Comparison of ENCODE assay signal across 8 mouse cellular contexts in the genomic region with DNA sequence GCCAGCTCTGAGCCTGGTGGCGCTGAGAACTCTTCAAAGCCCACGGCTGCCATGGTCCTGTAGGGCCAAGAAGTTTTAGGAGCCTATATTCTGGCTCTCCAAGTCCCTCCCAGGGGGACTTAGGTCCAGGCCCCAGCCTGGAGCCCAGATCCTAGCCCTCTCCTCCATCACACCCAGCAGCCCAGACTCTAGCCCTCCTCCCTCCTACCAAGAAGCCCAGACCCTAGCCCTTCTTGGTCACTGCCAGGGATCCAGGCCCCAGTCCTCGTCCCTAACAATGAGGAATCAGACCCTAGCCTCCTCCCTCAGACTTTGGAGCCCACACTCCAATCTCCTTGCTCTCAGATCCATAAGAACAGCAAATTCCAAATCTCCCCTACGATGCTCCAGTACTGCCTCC. TPM values are rescaled to one million over a fixed set of nuclear protein-coding genes. Genes with fewer than 3 reads are reported as not detected.
DNase-seq lines count a peak whose midpoint lies in the region; ATAC-seq and TF ChIP-seq lines count a peak whose summit lies in the region.

No protein-coding gene starts in this region.

- ATAC-seq in liver, embryonic 11.5 days (replicated peaks; ENCODE audit: low FRiP score) = peak; percentile 41
- 0 out of 2 replicates have a peak, but pooled peaks have one; percentile 16 for ATAC-seq in stomach, postnatal 0 days (ENCODE audit: low FRiP score, low TSS enrichment)

- H3K4me2 ChIP-seq in liver, embryonic 11.5 days = peak overlapping the region; percentile 87
- peak overlapping the region; percentile 92 for H3K4me2 ChIP-seq in stomach, postnatal 0 days (replicated peaks; ENCODE audit: low read depth)

- H3K4me1 ChIP-seq in liver, embryonic 11.5 days (replicated peaks; ENCODE audit: control insufficient read depth, insufficient read depth, low read length) = peaks cover 15% of the 10 kb centered on the region
- H3K4me1 ChIP-seq in stomach, postnatal 0 days (replicated peaks; ENCODE audit: control insufficient read depth, insufficient read depth) = peaks cover 8% of the 10 kb centered on the region

- H3K9me3 ChIP-seq in liver, embryonic 11.5 days (ENCODE audit: control insufficient read depth, low read length) = no peaks in the 10 kb centered on the region
- H3K9me3 ChIP-seq in stomach, postnatal 0 days (ENCODE audit: control insufficient read depth, low read length) = no peaks in the 10 kb centered on the region

- no peaks in the 10 kb centered on the region for H3K27me3 ChIP-seq in liver, embryonic 11.5 days (replicated peaks; ENCODE audit: control insufficient read depth, insufficient read depth, low read length)
- H3K27me3 ChIP-seq in stomach, postnatal 0 days (ENCODE audit: control insufficient read depth, insufficient read depth, low read length) = no peaks in the 10 kb centered on the region

- no peak for TF ChIP-seq CTCF in stomach, postnatal 0 days (IDR thresholded peaks at IDR 0.05; ENCODE audit: low read depth)

- no peak for TF ChIP-seq EP300 in stomach, postnatal 0 days (optimal IDR thresholded peaks at IDR 0.05)

- peaks cover 10% of the 10 kb centered on the region for H3K36me3 ChIP-seq in liver, embryonic 11.5 days (ENCODE audit: control insufficient read depth, insufficient read depth, low read length)
- H3K36me3 ChIP-seq in stomach, postnatal 0 days (ENCODE audit: control insufficient read depth, insufficient read depth, low read length) = peaks cover 9% of the 10 kb centered on the region

- peak; percentile 60 for DNase-seq in cerebellum, adult 9-10 months
- no peak for DNase-seq in cerebellum, postnatal 4 days (ENCODE audit: low spot score in 2 of 2)
- DNase-seq in thymus, postnatal 4 days = peak; percentile 21
- no peak for DNase-seq in thymus, postnatal 0 days (ENCODE audit: low spot score)
- DNase-seq in liver, embryonic 11.5 days (ENCODE audit: low spot score) = no peak
- DNase-seq in stomach, postnatal 0 days (ENCODE audit: low spot score) = no peak
- no peak for DNase-seq in kidney, postnatal 4 days
- DNase-seq in layer of hippocampus, adult 18-20 months (ENCODE audit: low spot score in 2 of 2) = no peak

- H3K9ac ChIP-seq in liver, embryonic 11.5 days (ENCODE audit: low read depth, low read length) = peak overlapping the region; percentile 72
- H3K9ac ChIP-seq in stomach, postnatal 0 days (ENCODE audit: low read length) = peak overlapping the region; percentile 66

- no peak overlapping the region for H3K27ac ChIP-seq in liver, embryonic 11.5 days (ENCODE audit: low read depth, low read length)
- H3K27ac ChIP-seq in stomach, postnatal 0 days (replicated peaks) = no peak overlapping the region; the same call in 1 of the 2 replicates

- peak overlapping the region; percentile 72 for H3K4me3 ChIP-seq in liver, embryonic 11.5 days (ENCODE audit: low read depth, low read length)
- peak overlapping the region; percentile 56 for H3K4me3 ChIP-seq in stomach, postnatal 0 days (ENCODE audit: low read depth, low read length)

- 32% methylated on average over 4 of the region's 4 CpGs for WGBS in liver, embryonic 11.5 days
- whole genome bisulfite sequencing in stomach, postnatal 0 days = 28% methylated on average over 4 of the region's 4 CpGs

RNA-seq across cellular contexts. Expression of a gene that starts 0.7 kb away (rescaled TPM):
- 20.8 and 28.9 TPM in 2 replicates for polyA plus RNA-seq in thymus, postnatal 0 days (2015; fragmentation: Nextera tagmentation; extraction: Ambion mirVana)
- 21.5 and 24.1 TPM in 2 replicates for polyA plus RNA-seq in liver, embryonic 11.5 days (2014; fragmentation: Nextera tagmentation; extraction: Ambion mirVana)
- 14.6 and 17.7 TPM in 2 replicates for polyA plus RNA-seq in stomach, postnatal 0 days (2015; fragmentation: Nextera tagmentation; extraction: Ambion mirVana)
- total RNA-seq in layer of hippocampus, adult 18-20 months (2021) = 10 to 100 TPM; 39.2 to 44.2 TPM

RNA-seq across cellular contexts. Expression of a gene that starts 0.8 kb away (rescaled TPM):
- polyA plus RNA-seq in thymus, postnatal 0 days (2015; fragmentation: Nextera tagmentation; extraction: Ambion mirVana) = 88.2 and 93.1 TPM in 2 replicates
- polyA plus RNA-seq in liver, embryonic 11.5 days (2014; fragmentation: Nextera tagmentation; extraction: Ambion mirVana) = 136 and 137 TPM in 2 replicates
- 40.3 and 43.6 TPM in 2 replicates for polyA plus RNA-seq in stomach, postnatal 0 days (2015; fragmentation: Nextera tagmentation; extraction: Ambion mirVana)
- 10 to 100 TPM; 49.7 to 55.4 TPM for total RNA-seq in layer of hippocampus, adult 18-20 months (2021)

RNA-seq across cellular contexts. Expression of a gene that starts 11.9 kb away (rescaled TPM):
- 523 and 568 TPM in 2 replicates for polyA plus RNA-seq in thymus, postnatal 0 days (2015; fragmentation: Nextera tagmentation; extraction: Ambion mirVana)
- 375 and 405 TPM in 2 replicates for polyA plus RNA-seq in liver, embryonic 11.5 days (2014; fragmentation: Nextera tagmentation; extraction: Ambion mirVana)
- polyA plus RNA-seq in stomach, postnatal 0 days (2015; fragmentation: Nextera tagmentation; extraction: Ambion mirVana) = 491 and 535 TPM in 2 replicates
- 100 to 1,000 TPM; 549 to 603 TPM for total RNA-seq in layer of hippocampus, adult 18-20 months (2021)

RNA-seq across cellular contexts. Expression of a gene that starts 13.1 kb away (rescaled TPM):
- polyA plus RNA-seq in thymus, postnatal 0 days (2015; fragmentation: Nextera tagmentation; extraction: Ambion mirVana) = 0.09 TPM in 1 of 2 replicates, not detected in the other
- 0.17 TPM in 1 of 2 replicates, not detected in the other for polyA plus RNA-seq in liver, embryonic 11.5 days (2014; fragmentation: Nextera tagmentation; extraction: Ambion mirVana)
- polyA plus RNA-seq in stomach, postnatal 0 days (2015; fragmentation: Nextera tagmentation; extraction: Ambion mirVana) = 0.06 and 0.17 TPM in 2 replicates
- 1 to 10 TPM; 1.0 to 1.1 TPM for total RNA-seq in layer of hippocampus, adult 18-20 months (2021)

RNA-seq across cellular contexts. Expression of a gene that starts 16.0 kb away (rescaled TPM):
- 42.6 and 44.5 TPM in 2 replicates for polyA plus RNA-seq in thymus, postnatal 0 days (2015; fragmentation: Nextera tagmentation; extraction: Ambion mirVana)
- 69.6 and 76.5 TPM in 2 replicates for polyA plus RNA-seq in liver, embryonic 11.5 days (2014; fragmentation: Nextera tagmentation; extraction: Ambion mirVana)
- 19.7 and 20.0 TPM in 2 replicates for polyA plus RNA-seq in stomach, postnatal 0 days (2015; fragmentation: Nextera tagmentation; extraction: Ambion mirVana)
- 10 to 100 TPM; 59.1 to 60.6 TPM for total RNA-seq in layer of hippocampus, adult 18-20 months (2021)

Comparison
In these comparisons a context has a peak if more than half of its experiments do, and no peak if none do; other contexts are left out.
1. DNase-seq: peak in cerebellum, adult 9-10 months (single experiment) and thymus, postnatal 4 days (single experiment); none in cerebellum, postnatal 4 days (0 of 2), thymus, postnatal 0 days (single experiment), liver, embryonic 11.5 days (single experiment), stomach, postnatal 0 days (single experiment), kidney, postnatal 4 days (0 of 2) and layer of hippocampus, adult 18-20 months (0 of 2).